Mouse (Mus musculus): ENCODE results near the gene Zfp61. TPM values are rescaled to one million over a fixed set of nuclear protein-coding genes. Genes with fewer than 3 reads are reported as not detected.
A peak's percentile ranks its signal among the peaks of the same experiment; 100 is the strongest.

Gene Zfp61
- polyA plus RNA-seq, 1 experiment from 2014 or later: 29.9 TPM

DNA sequence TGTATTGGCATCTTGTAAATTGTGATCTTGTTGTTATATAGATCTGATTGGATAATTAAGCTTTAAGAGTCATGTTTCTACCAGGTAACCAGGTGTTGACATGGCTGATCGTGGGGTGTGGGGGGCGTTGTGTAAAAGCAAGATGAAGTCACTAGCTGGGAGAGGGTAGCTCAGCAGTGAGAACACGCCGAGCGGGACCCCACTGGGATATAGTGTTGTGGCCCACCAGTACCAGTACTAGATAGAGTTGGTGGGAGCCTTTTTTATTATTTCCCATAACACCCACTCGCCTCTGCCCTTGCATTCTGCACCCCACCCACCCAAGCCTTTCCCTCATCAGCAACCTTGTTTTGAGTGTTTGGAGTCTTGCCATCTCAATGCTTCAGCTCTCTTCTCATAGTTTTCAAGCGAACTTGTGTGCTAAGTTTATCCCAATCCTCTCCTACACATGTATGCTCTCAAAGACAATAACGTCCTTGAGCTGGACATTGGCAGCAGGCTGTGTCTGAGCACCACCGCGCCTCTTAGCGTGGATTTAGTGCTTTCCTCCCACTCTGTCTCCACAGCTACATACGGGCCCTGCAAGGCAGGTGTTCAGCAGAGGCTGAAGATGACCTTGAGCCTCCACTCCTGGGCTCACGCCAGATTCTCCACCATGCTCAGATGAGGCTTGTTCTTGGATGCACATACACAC, 41.6 kb downstream of the Zfp61 start:
- no peak for ATAC-seq (ENCODE audit: low read depth)
- Histone ChIP-seq H3K4me2 (ENCODE audit: low read depth, low read length) (no peak overlapping the region), H3K27me3 (replicated peaks; ENCODE audit: control insufficient read depth, insufficient read depth, low read length) (no peaks in the 10 kb centered on the region), H3K27ac (replicated peaks; ENCODE audit: low read depth, low read length) (no peak overlapping the region), H3K9me3 (ENCODE audit: control insufficient read depth, low read length) (no peaks in the 10 kb centered on the region), H3K4me1 (ENCODE audit: control insufficient read depth, insufficient read depth, low read length) (peaks cover 4% of the 10 kb centered on the region; the same call in 1 of the 2 replicates), H3K36me3 (ENCODE audit: control insufficient read depth, insufficient read depth, low read length) (peaks cover 33% of the 10 kb centered on the region), H3K4me3 (ENCODE audit: low read depth, low read length) (no peak overlapping the region), H3K9ac (ENCODE audit: low read depth, low read length) (no peak overlapping the region)
- DNase-seq (ENCODE audit: low spot score): no peak
- WGBS: 91% methylated on average over 13 of the region's 13 CpGs

GRCm38 (mm10) chr7:24254633-24255474, 46.2 kb downstream of the Zfp61 start, which contains the start of gene Zfp108:
Gene Zfp108, plus strand, starts transcription at chr7:24254794.
- Histone ChIP-seq H3K4me2 (ENCODE audit: low read depth, low read length) (peak within 1 kb of the TSS; percentile 70), H3K4me3 (ENCODE audit: low read depth, low read length) (peak within 1 kb of the TSS; percentile 57), H3K9me3 (ENCODE audit: control insufficient read depth, low read length) (no peaks in the 10 kb centered on the region), H3K27ac (replicated peaks; ENCODE audit: low read depth, low read length) (no peak within 1 kb of the TSS), H3K36me3 (ENCODE audit: control insufficient read depth, insufficient read depth, low read length) (0 out of 2 replicates have a peak, but pooled peaks cover 9% of the 10 kb centered on the region), H3K27me3 (replicated peaks; ENCODE audit: control insufficient read depth, insufficient read depth, low read length) (no peaks in the 10 kb centered on the region), H3K9ac (ENCODE audit: low read depth, low read length) (peak within 1 kb of the TSS; percentile 76), H3K4me1 (ENCODE audit: control insufficient read depth, insufficient read depth, low read length) (peaks cover 4% of the 10 kb centered on the region; the same call in 1 of the 2 replicates)
- ATAC-seq (ENCODE audit: low read depth) (peak; percentile 94), DNase-seq (ENCODE audit: low spot score) (peak; percentile 97)
- WGBS: 14% methylated on average over 21 of the region's 21 CpGs

DNA sequence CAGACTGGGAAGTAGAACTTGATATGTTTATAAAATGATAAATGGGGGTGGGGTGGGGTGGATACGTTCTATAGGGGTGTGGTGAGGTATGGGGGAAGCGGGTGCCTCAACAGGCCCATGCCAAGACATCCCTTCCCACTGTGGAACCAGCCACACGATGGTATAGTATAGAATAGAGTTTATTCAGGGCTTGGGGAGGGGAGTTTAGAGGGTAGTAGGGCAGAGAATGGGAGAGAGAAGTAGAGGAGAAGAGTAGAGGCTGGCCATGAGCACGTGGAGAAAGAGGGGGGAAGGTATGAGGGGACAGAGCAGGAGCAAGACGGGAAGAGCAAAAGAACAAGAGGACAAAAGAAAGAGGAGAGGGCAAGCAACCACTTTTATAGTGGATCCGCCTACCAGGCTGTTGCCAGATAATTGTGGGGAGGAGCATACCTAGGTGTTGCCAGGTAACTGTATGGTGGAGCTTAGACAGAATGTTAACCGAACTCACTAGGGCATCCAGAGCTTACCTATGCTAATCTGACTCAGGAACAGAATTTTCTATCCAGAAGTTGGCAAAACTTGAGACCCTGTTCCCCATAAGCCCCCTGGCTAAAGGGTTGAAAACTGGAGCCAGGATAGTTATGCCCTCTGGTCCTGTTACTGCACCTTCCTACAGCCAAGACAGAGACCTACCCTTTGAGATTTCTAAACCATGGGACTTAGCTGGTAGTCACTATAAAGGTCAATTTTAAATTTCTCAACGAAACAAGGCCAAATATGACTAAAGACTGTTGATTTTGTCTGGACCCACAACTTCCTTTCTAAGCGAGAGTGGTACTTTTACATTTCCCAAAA, 47.0 kb downstream of the Zfp61 start:
- no peak overlapping the region for H3K27ac ChIP-seq (replicated peaks; ENCODE audit: low read depth, low read length)
- WGBS: 58% methylated on average over 9 of the region's 9 CpGs
- H3K27me3 ChIP-seq (replicated peaks; ENCODE audit: control insufficient read depth, insufficient read depth, low read length): no peaks in the 10 kb centered on the region
- ATAC-seq (ENCODE audit: low read depth) (peak; percentile 45; the same call in 1 of the 2 replicates), DNase-seq (ENCODE audit: low spot score) (no peak)
- peaks cover 4% of the 10 kb centered on the region; the same call in 1 of the 2 replicates for H3K4me1 ChIP-seq (ENCODE audit: control insufficient read depth, insufficient read depth, low read length)
- H3K9me3 ChIP-seq (ENCODE audit: control insufficient read depth, low read length): no peaks in the 10 kb centered on the region
- H3K4me3 ChIP-seq (ENCODE audit: low read depth, low read length): peak overlapping the region; percentile 57
- peak overlapping the region; percentile 70 for H3K4me2 ChIP-seq (ENCODE audit: low read depth, low read length)
- H3K36me3 ChIP-seq (ENCODE audit: control insufficient read depth, insufficient read depth, low read length): 0 out of 2 replicates have a peak, but pooled peaks cover 5% of the 10 kb centered on the region
- peak overlapping the region; percentile 48; the same call in 1 of the 2 replicates for H3K9ac ChIP-seq (ENCODE audit: low read depth, low read length)

Small RNA genes lying within 50 kb of the gene (microRNA-seq; reads per million reads assigned to microRNA genes)
- not detected for gene Gm27592 (ENCODE audit: borderline number of aligned reads)

Other genes with a start within 250 kb of the Zfp61 start
- not detected in 2 replicates for gene Vmn1r183, start 248.0 kb downstream of the Zfp61 start, polyA plus RNA-seq (2014; fragmentation: Nextera tagmentation; extraction: Ambion mirVana)
- 21.3 and 22.0 TPM in 2 replicates for gene Zfp180, start 219.3 kb downstream of the Zfp61 start, polyA plus RNA-seq (2014; fragmentation: Nextera tagmentation; extraction: Ambion mirVana)
- gene Zfp112, start 188.9 kb downstream of the Zfp61 start, polyA plus RNA-seq (2014; fragmentation: Nextera tagmentation; extraction: Ambion mirVana): 4.3 and 6.1 TPM in 2 replicates
- gene Zfp235, start 167.1 kb downstream of the Zfp61 start, polyA plus RNA-seq (2014; fragmentation: Nextera tagmentation; extraction: Ambion mirVana): 17.2 and 18.3 TPM in 2 replicates
- 3.6 and 3.8 TPM in 2 replicates for gene Zfp114, start 126.2 kb downstream of the Zfp61 start, polyA plus RNA-seq (2014; fragmentation: Nextera tagmentation; extraction: Ambion mirVana)
- gene Zfp111, start 89.8 kb downstream of the Zfp61 start, polyA plus RNA-seq (2014; fragmentation: Nextera tagmentation; extraction: Ambion mirVana): 11.1 and 12.7 TPM in 2 replicates
- 3.6 and 4.5 TPM in 2 replicates for gene Zfp109, start 63.7 kb downstream of the Zfp61 start, polyA plus RNA-seq (2014; fragmentation: Nextera tagmentation; extraction: Ambion mirVana)
- 4.3 and 5.6 TPM in 2 replicates for gene Zfp108, start 46.4 kb downstream of the Zfp61 start, polyA plus RNA-seq (2014; fragmentation: Nextera tagmentation; extraction: Ambion mirVana)
- gene Zfp93, start 30.8 kb downstream of the Zfp61 start, polyA plus RNA-seq (2014; fragmentation: Nextera tagmentation; extraction: Ambion mirVana): 6.2 and 9.2 TPM in 2 replicates
- gene Zfp94, start 15.4 kb upstream of the Zfp61 start, polyA plus RNA-seq (2014; fragmentation: Nextera tagmentation; extraction: Ambion mirVana): 8.5 and 12.1 TPM in 2 replicates
- not detected in 2 replicates for gene Tescl, start 32.7 kb upstream of the Zfp61 start, polyA plus RNA-seq (2014; fragmentation: Nextera tagmentation; extraction: Ambion mirVana)
- 2.4 and 4.9 TPM in 2 replicates for gene Lypd5, start 48.0 kb upstream of the Zfp61 start, polyA plus RNA-seq (2014; fragmentation: Nextera tagmentation; extraction: Ambion mirVana)
- 4.1 and 5.8 TPM in 2 replicates for gene Kcnn4, start 69.0 kb upstream of the Zfp61 start, polyA plus RNA-seq (2014; fragmentation: Nextera tagmentation; extraction: Ambion mirVana)
- gene Smg9, start 98.4 kb upstream of the Zfp61 start, polyA plus RNA-seq (2014; fragmentation: Nextera tagmentation; extraction: Ambion mirVana): 17.6 and 19.9 TPM in 2 replicates
- gene Irgc1, start 151.1 kb upstream of the Zfp61 start, polyA plus RNA-seq (2014; fragmentation: Nextera tagmentation; extraction: Ambion mirVana): 0.16 and 0.36 TPM in 2 replicates
- gene Plaur, start 161.3 kb upstream of the Zfp61 start, polyA plus RNA-seq (2014; fragmentation: Nextera tagmentation; extraction: Ambion mirVana): 8.0 and 12.2 TPM in 2 replicates
- 2.6 and 2.8 TPM in 2 replicates for gene Cadm4, start 180.8 kb upstream of the Zfp61 start, polyA plus RNA-seq (2014; fragmentation: Nextera tagmentation; extraction: Ambion mirVana)
- gene Zfp428, start 205.8 kb upstream of the Zfp61 start, polyA plus RNA-seq (2014; fragmentation: Nextera tagmentation; extraction: Ambion mirVana): 31.3 and 36.6 TPM in 2 replicates
- 0.19 and 0.22 TPM in 2 replicates for gene AC161166.1, start 211.2 kb upstream of the Zfp61 start, polyA plus RNA-seq (2014; fragmentation: Nextera tagmentation; extraction: Ambion mirVana)
- gene Irgq, start 229.5 kb upstream of the Zfp61 start, polyA plus RNA-seq (2014; fragmentation: Nextera tagmentation; extraction: Ambion mirVana): 11.4 and 12.0 TPM in 2 replicates
- gene Pinlyp, start 244.9 kb upstream of the Zfp61 start, polyA plus RNA-seq (2014; fragmentation: Nextera tagmentation; extraction: Ambion mirVana): 0.34 and 1.5 TPM in 2 replicates
- 88.4 and 97.9 TPM in 2 replicates for gene Xrcc1, start 245.1 kb upstream of the Zfp61 start, polyA plus RNA-seq (2014; fragmentation: Nextera tagmentation; extraction: Ambion mirVana)

Data from embryonic facial prominence, embryonic 14.5 days (tissue).